Comparison of ENCODE assay signal across 8 mouse cellular contexts in genomic region chr11:55033040-55033660, GRCm38 (mm10). TPM values are rescaled to one million over a fixed set of nuclear protein-coding genes. Genes with fewer than 3 reads are reported as not detected.
DNase-seq lines count a peak whose midpoint lies in the region; ATAC-seq and TF ChIP-seq lines count a peak whose summit lies in the region.

Gene Anxa6 (minus strand): TSS chr11:55033445.

- H3K4me1 ChIP-seq in embryonic facial prominence, embryonic 12.5 days, result peaks cover 23% of the 10 kb centered on the region
- peaks cover 15% of the 10 kb centered on the region for H3K4me1 ChIP-seq in kidney, adult 2 months (ENCODE audit: control insufficient read depth, insufficient read depth, low read length)

- H3K4me2 ChIP-seq in embryonic facial prominence, embryonic 12.5 days (replicated peaks), result peak within 1 kb of the TSS; percentile 89

- peak within 1 kb of the TSS; percentile 69 for H3K4me3 ChIP-seq in embryonic facial prominence, embryonic 12.5 days
- peak within 1 kb of the TSS; percentile 87 for H3K4me3 ChIP-seq in kidney, adult 2 months (ENCODE audit: insufficient read depth, low read depth, low read length)

- ATAC-seq in embryonic facial prominence, embryonic 12.5 days (ENCODE audit: insufficient number of reproducible peaks, insufficient read depth, low FRiP score, low TSS enrichment), result peak; percentile 72

- WGBS in embryonic facial prominence, embryonic 12.5 days, result under 1% methylated on average over 41 of the region's 41 CpGs
- under 1% methylated on average over 41 of the region's 41 CpGs for whole genome bisulfite sequencing in kidney, adult 2 months

- peak; percentile 63 for TF ChIP-seq POLR2A in kidney, adult 2 months (IDR thresholded peaks at IDR 0.05; ENCODE audit: low read depth, low read length)

- H3K9me3 ChIP-seq in embryonic facial prominence, embryonic 12.5 days, result no peaks in the 10 kb centered on the region

- no peak for TF ChIP-seq CTCF in kidney, adult 2 months (conservative IDR thresholded peaks at IDR 0.05; ENCODE audit: insufficient read depth, insufficient read length, low read depth, low read length)

- peak within 1 kb of the TSS; percentile 76; the same call in 1 of the 2 replicates for H3K27ac ChIP-seq in embryonic facial prominence, embryonic 12.5 days
- H3K27ac ChIP-seq in kidney, adult 2 months (ENCODE audit: insufficient read depth, low read depth, low read length), result peak within 1 kb of the TSS; percentile 67

- DNase-seq in 416B (ENCODE audit: low read depth), result peak; percentile 65
- peak; percentile 90 for DNase-seq in adrenal gland, postnatal 25 days
- peak; percentile 89 to 93 for DNase-seq in heart, adult 18-20 months
- DNase-seq in kidney, adult 2 months, result peak; percentile 86
- peak; percentile 84 for DNase-seq in liver
- peak; percentile 41 to 62 for DNase-seq in monocyte, adult 2 months (ENCODE audit: low read depth in 1 of 2, low spot score in 2 of 2)
- peak; percentile 62 to 71 for DNase-seq in spleen, postnatal 14 days (ENCODE audit: low spot score in 2 of 2)

- no peaks in the 10 kb centered on the region for H3K27me3 ChIP-seq in embryonic facial prominence, embryonic 12.5 days
- H3K27me3 ChIP-seq in kidney, adult 2 months (replicated peaks; ENCODE audit: control insufficient read depth, insufficient read depth, low read length), result no peaks in the 10 kb centered on the region

- H3K36me3 ChIP-seq in embryonic facial prominence, embryonic 12.5 days, result no peaks in the 10 kb centered on the region
- H3K36me3 ChIP-seq in kidney, adult 2 months (ENCODE audit: control insufficient read depth, insufficient read depth, low read length), result no peaks in the 10 kb centered on the region

- H3K9ac ChIP-seq in embryonic facial prominence, embryonic 12.5 days, result peak within 1 kb of the TSS; percentile 67

RNA-seq across cellular contexts. Expression of gene Anxa6, which starts in this region (rescaled TPM):
- total RNA-seq in adrenal gland, postnatal 25 days (2021), result 94.6 and 115 TPM in 2 replicates
- polyA plus RNA-seq in embryonic facial prominence, embryonic 12.5 days (2016; fragmentation: Nextera tagmentation; extraction: Ambion mirVana), result 204 and 212 TPM in 2 replicates
- total RNA-seq in heart, adult 18-20 months (2021), result 100 to 1,000 TPM; 206 to 210 TPM
- 76.5 and 87.9 TPM in 2 replicates for polyA plus RNA-seq in kidney, adult 2 months (2012; rRNA removed)

Comparison
In these comparisons a context has a peak if more than half of its experiments do, and no peak if none do; other contexts are left out.
1. Peak in every context shown above with its lines: DNase-seq, ATAC-seq, H3K4me3 ChIP-seq and H3K27ac ChIP-seq.